Mouse (Mus musculus) thymus, adult 2 months (tissue): Measurements from ENCODE around the gene Tomm7.

Experiments used
- CTCF ChIP-seq: fragments of 200-500 bp; IDR thresholded peaks from 2 replicates; pipeline ENCODE4 v1.5.1; 2012; ENCODE audit warnings: mild to moderate bottlenecking, control low read depth, low read length, moderate library complexity, borderline replicate concordance; ENCODE audit not compliant: control insufficient read depth, poor library complexity, insufficient read depth; ENCODE audit errors: extremely low read depth
- POLR2A ChIP-seq: fragments of 200-500 bp; IDR thresholded peaks from 2 replicates; pipeline ENCODE4 v1.6.1; 2012; ENCODE audit warnings: mild to moderate bottlenecking, low read length, control low read depth, moderate library complexity; ENCODE audit not compliant: control insufficient read depth, poor library complexity, insufficient read depth; ENCODE audit errors: extremely low read depth

DNA sequence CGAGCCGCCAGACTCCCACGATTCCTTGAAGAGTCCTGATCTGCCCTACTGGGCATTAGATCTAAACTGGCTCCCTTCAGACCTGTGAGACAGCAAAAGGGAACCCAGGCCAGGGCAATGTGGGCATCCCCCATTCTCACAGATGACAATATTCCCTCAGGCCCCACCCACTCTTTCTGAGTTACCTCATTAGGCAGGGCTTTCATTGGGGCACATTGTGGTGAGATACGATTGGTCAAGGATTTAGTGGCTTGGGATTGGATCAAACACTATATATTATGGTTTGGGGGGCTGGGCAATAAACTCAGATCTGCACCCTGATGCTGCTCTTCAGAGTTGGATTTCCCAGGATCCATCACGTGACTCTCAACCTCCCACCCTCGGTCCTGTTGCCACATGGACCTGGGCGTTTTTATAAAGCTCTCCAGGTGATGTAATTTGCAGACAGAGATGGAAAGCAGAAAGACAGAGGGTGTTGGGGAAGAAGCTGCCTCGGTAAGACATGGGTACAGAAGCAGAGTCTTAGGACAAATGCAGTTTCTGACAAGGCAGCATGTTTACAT, 19.7 kb downstream of the Tomm7 start:
- no peak for TF ChIP-seq POLR2A
- TF ChIP-seq CTCF = no peak
